Mouse (Mus musculus) testis, postnatal 14 days (tissue): ENCODE results near the gene Gm21190.
"Not testable (repeated sequence)": the region's sequence is repeated elsewhere in the genome, so short reads cannot be mapped to it uniquely, and the experiment has no call there.

Experiments
- DNase-seq: peaks from one replicate; pipeline ENCODE4 v3.0.0; 2021; ENCODE audit warnings: low spot score

Gene Gm21190

GRCm38 (mm10) chr5:15529122-15529521 is at the start of gene Gm21190:
Gene Gm21190 (minus strand): TSS chr5:15529222.
- DNase-seq: not testable (repeated sequence)

GRCm38 (mm10) chr5:15577033-15577432 is 48.0 kb upstream of the Gm21190 start, which contains the start of gene Gm21083:
Gene Gm21083 (plus strand): TSS chr5:15577333.
- DNase-seq: not testable (repeated sequence)

GRCm38 (mm10) chr5:15573735-15574134 is 44.7 kb upstream of the Gm21190 start:
- DNase-seq: not testable (repeated sequence)

- not testable (repeated sequence) for DNase-seq
These were observed 32.6 kb upstream of the Gm21190 start for GRCm38 (mm10) chr5:15561425-15562264.

- DNase-seq: not testable (repeated sequence)
These were observed 29.6 kb upstream of the Gm21190 start for GRCm38 (mm10) chr5:15558654-15559053.

GRCm38 (mm10) chr5:15549606-15550005 is 20.6 kb upstream of the Gm21190 start:
- not testable (repeated sequence) for DNase-seq

GRCm38 (mm10) chr5:15549134-15549533 is 20.1 kb upstream of the Gm21190 start:
- not testable (repeated sequence) for DNase-seq

- DNase-seq: not testable (repeated sequence)
These were observed 19.6 kb upstream of the Gm21190 start for GRCm38 (mm10) chr5:15548642-15549041.

GRCm38 (mm10) chr5:15522470-15522869 is 6.6 kb downstream of the Gm21190 start:
- DNase-seq: not testable (repeated sequence)

GRCm38 (mm10) chr5:15522028-15522427 is 7.0 kb downstream of the Gm21190 start:
- DNase-seq: not testable (repeated sequence)

GRCm38 (mm10) chr5:15520418-15520817 is 8.6 kb downstream of the Gm21190 start:
- not testable (repeated sequence) for DNase-seq

- DNase-seq: not testable (repeated sequence)
These were observed 11.9 kb downstream of the Gm21190 start for GRCm38 (mm10) chr5:15517150-15517549.

GRCm38 (mm10) chr5:15512236-15512635 is 16.8 kb downstream of the Gm21190 start:
- DNase-seq: not testable (repeated sequence)

GRCm38 (mm10) chr5:15509911-15510310 is 19.1 kb downstream of the Gm21190 start:
- DNase-seq: not testable (repeated sequence)

GRCm38 (mm10) chr5:15508460-15509451 is 20.3 kb downstream of the Gm21190 start:
- not testable (repeated sequence) for DNase-seq

- not testable (repeated sequence) for DNase-seq
These were observed 21.1 kb downstream of the Gm21190 start for GRCm38 (mm10) chr5:15507757-15508459.

GRCm38 (mm10) chr5:15507309-15507619 is 21.8 kb downstream of the Gm21190 start:
- no peak for DNase-seq

- DNase-seq: no peak
These were observed 22.3 kb downstream of the Gm21190 start for GRCm38 (mm10) chr5:15506575-15507308.

GRCm38 (mm10) chr5:15498774-15499400 is 30.1 kb downstream of the Gm21190 start:
- DNase-seq: not testable (repeated sequence)

GRCm38 (mm10) chr5:15498350-15498749 is 30.7 kb downstream of the Gm21190 start:
- not testable (repeated sequence) for DNase-seq
